Mouse (Mus musculus): Measurements from ENCODE around the gene Sgca. TPM values are rescaled to one million over a fixed set of nuclear protein-coding genes. Genes with fewer than 3 reads are reported as not detected.

The Sgca gene
- polyA plus RNA-seq, 1 experiment from 2014 or later = not detected

DNA sequence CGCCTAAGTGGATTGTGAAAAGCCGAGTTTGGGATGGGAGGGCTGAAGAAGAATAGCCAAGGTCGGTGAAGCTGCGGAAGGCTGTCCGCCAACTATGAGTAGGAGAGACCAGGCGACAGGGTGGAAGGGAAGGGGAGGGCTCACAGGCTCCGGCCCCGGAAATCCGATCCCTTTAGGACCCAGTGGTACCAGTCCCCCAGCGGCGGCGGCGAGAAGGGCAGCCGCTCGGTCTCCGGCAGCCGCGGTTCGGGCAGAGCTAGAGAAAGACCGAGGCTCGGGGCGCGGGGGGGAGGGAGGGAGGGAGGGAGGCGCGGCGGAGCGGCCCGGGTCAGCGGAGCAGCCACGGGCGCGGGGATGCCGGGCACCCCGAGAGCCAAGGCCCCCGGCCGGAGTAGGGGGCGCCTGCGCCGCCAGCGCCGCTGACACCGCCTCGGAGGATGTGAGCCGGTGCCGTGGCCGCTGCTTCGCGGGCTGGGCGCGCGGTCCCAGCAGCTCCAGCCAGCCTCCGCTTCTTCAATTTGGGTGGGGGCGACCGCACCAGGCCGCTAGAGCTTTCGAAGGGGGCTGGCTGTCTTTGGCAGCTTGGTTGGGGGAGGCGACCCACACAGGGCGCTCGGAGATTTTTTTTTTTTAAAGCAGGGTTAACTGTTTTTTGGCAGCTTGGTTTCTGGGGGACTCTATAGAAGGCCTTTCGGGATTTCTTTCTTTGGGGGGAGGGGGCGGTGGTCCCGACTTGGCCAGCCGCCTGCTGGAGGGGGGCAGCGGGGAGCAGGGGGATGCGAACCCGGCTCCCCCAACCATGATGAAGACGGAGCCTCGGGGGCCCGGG, 14.8 kb upstream of the Sgca start, which contains the start of gene Ppp1r9b:
Ppp1r9b (plus strand) TSS at position 287 of the 829 bp plus-strand sequence.
- peak; percentile 87 for ATAC-seq (ENCODE audit: low FRiP score)
- peak within 1 kb of the TSS; percentile 98 for H3K4me2 ChIP-seq
- peaks cover 63% of the 10 kb centered on the region for H3K4me1 ChIP-seq (ENCODE audit: control insufficient read depth, insufficient read depth, low read length)
- no peaks in the 10 kb centered on the region for H3K9me3 ChIP-seq (ENCODE audit: control insufficient read depth, low read length)
- no peaks in the 10 kb centered on the region; the same call in 1 of the 2 replicates for H3K27me3 ChIP-seq (ENCODE audit: control insufficient read depth, insufficient read depth, low read length)
- peak within 1 kb of the TSS; percentile 97 for H3K9ac ChIP-seq (ENCODE audit: low read length)
- WGBS = under 1% methylated on average over 55 of the region's 69 CpGs
- peak within 1 kb of the TSS; percentile 89 for H3K4me3 ChIP-seq (ENCODE audit: low read depth, low read length)
- H3K27ac ChIP-seq (ENCODE audit: low read depth, low read length) = peak within 1 kb of the TSS; percentile 80
- H3K36me3 ChIP-seq (ENCODE audit: control insufficient read depth, insufficient read depth, low read length) = 0 out of 2 replicates have a peak, but pooled peaks cover 2% of the 10 kb centered on the region
- DNase-seq (ENCODE audit: low spot score, missing footprints) = peak; percentile 99

GRCm38 (mm10) chr11:94990102-94990748, 14.1 kb upstream of the Sgca start:
- Histone ChIP-seq H3K4me2 (peak overlapping the region; percentile 98), H3K9me3 (ENCODE audit: control insufficient read depth, low read length) (no peaks in the 10 kb centered on the region), H3K36me3 (ENCODE audit: control insufficient read depth, insufficient read depth, low read length) (0 out of 2 replicates have a peak, but pooled peaks cover under 1% of the 10 kb centered on the region), H3K9ac (ENCODE audit: low read length) (peak overlapping the region; percentile 97), H3K27ac (ENCODE audit: low read depth, low read length) (peak overlapping the region; percentile 80), H3K4me1 (ENCODE audit: control insufficient read depth, insufficient read depth, low read length) (peaks cover 56% of the 10 kb centered on the region), H3K27me3 (ENCODE audit: control insufficient read depth, insufficient read depth, low read length) (no peaks in the 10 kb centered on the region; the same call in 1 of the 2 replicates), H3K4me3 (ENCODE audit: low read depth, low read length) (peak overlapping the region; percentile 89)
- DNase-seq (ENCODE audit: low spot score, missing footprints) (no peak), ATAC-seq (ENCODE audit: low FRiP score) (no peak)
- 45% methylated on average over 6 of the region's 6 CpGs for whole genome bisulfite sequencing

GRCm38 (mm10) chr11:94989562-94990017, 13.5 kb upstream of the Sgca start:
- ATAC-seq (ENCODE audit: low FRiP score) (peak; percentile 62), DNase-seq (ENCODE audit: low spot score, missing footprints) (peak; percentile 99)
- no peaks in the 10 kb centered on the region; the same call in 1 of the 2 replicates for H3K27me3 ChIP-seq (ENCODE audit: control insufficient read depth, insufficient read depth, low read length)
- H3K4me3 ChIP-seq (ENCODE audit: low read depth, low read length) = peak overlapping the region; percentile 53
- no peaks in the 10 kb centered on the region for H3K9me3 ChIP-seq (ENCODE audit: control insufficient read depth, low read length)
- under 1% methylated on average over 12 of the region's 12 CpGs for WGBS
- peak overlapping the region; percentile 82 for H3K9ac ChIP-seq (ENCODE audit: low read length)
- peak overlapping the region; percentile 98 for H3K4me2 ChIP-seq
- H3K27ac ChIP-seq (ENCODE audit: low read depth, low read length) = peak overlapping the region; percentile 79
- peaks cover 50% of the 10 kb centered on the region for H3K4me1 ChIP-seq (ENCODE audit: control insufficient read depth, insufficient read depth, low read length)
- no peaks in the 10 kb centered on the region for H3K36me3 ChIP-seq (ENCODE audit: control insufficient read depth, insufficient read depth, low read length)

DNA sequence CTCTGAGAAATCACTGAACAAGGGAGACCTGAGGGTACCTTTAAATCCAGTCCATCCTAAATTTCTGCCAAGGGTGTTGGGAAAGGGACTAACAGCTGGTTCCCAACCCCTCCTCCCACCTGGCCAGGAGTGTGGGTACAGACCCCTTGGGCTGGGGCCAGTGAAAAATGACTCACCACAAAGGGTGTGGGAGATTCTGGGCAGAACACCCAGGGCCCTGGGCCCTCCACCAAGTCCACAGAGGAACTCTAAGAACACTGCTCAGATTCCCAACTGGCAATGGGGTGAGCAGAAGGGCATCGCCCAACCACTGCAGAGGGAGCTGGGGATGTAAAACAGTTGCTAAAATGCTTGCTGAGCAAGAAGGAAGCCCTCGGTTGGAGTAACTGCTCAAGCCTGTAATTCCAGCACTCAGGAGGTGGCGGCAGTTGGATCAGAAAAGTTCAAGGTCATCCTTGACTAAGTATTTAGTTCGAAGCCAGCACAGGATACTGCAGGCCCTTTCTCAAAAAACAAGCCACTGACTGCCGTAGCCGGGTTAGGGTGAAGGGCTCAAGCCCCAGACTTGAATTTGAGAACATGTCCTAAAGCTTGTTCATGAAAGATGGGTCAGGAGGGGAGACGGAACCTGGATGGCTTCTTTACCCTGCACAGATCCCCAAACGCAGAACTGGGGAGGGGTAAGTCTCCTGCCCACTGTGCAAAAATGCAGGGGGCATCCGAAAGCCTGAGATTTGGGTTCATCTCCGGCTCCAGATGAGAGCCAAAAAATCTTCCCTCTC, 12.8 kb upstream of the Sgca start:
- ATAC-seq (ENCODE audit: low FRiP score) = no peak
- Histone ChIP-seq H3K27me3 (ENCODE audit: control insufficient read depth, insufficient read depth, low read length) (no peaks in the 10 kb centered on the region; the same call in 1 of the 2 replicates), H3K9me3 (ENCODE audit: control insufficient read depth, low read length) (no peaks in the 10 kb centered on the region), H3K9ac (ENCODE audit: low read length) (peak overlapping the region; percentile 82), H3K4me2 (peak overlapping the region; percentile 98), H3K27ac (ENCODE audit: low read depth, low read length) (peak overlapping the region; percentile 79), H3K36me3 (ENCODE audit: control insufficient read depth, insufficient read depth, low read length) (no peaks in the 10 kb centered on the region), H3K4me3 (ENCODE audit: low read depth, low read length) (peak overlapping the region; percentile 53), H3K4me1 (ENCODE audit: control insufficient read depth, insufficient read depth, low read length) (peaks cover 43% of the 10 kb centered on the region)
- WGBS = 18% methylated on average over 10 of the region's 10 CpGs
- DNase-seq (ENCODE audit: low spot score, missing footprints) = peak; percentile 92

DNA sequence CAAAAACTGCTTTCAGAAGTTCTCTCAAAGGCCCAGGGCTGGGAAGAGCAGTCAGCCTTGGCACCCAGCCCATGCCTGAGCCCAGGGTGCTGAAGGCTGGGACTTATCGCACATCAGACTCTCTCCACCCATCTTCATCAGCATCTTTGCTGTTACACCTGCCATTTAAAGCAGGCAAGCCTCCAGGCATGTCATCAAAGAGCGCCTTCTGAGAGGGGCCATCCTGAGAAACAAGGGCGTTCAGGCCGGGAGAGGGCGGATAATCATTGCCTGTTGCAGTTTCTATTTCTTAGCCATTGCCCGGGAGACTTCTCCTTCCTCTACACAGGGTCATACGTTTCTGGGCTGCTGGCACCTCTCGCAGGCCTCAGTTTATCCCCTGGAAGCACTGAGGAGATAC, 11.7 kb upstream of the Sgca start:
- H3K27ac ChIP-seq (ENCODE audit: low read depth, low read length) = no peak overlapping the region
- WGBS = 84% methylated on average over 8 of the region's 8 CpGs
- no peaks in the 10 kb centered on the region; the same call in 1 of the 2 replicates for H3K27me3 ChIP-seq (ENCODE audit: control insufficient read depth, insufficient read depth, low read length)
- peaks cover 32% of the 10 kb centered on the region for H3K4me1 ChIP-seq (ENCODE audit: control insufficient read depth, insufficient read depth, low read length)
- DNase-seq (ENCODE audit: low spot score, missing footprints) (no peak), ATAC-seq (ENCODE audit: low FRiP score) (no peak)
- H3K36me3 ChIP-seq (ENCODE audit: control insufficient read depth, insufficient read depth, low read length) = no peaks in the 10 kb centered on the region
- no peak overlapping the region for H3K4me3 ChIP-seq (ENCODE audit: low read depth, low read length)
- no peaks in the 10 kb centered on the region for H3K9me3 ChIP-seq (ENCODE audit: control insufficient read depth, low read length)
- H3K9ac ChIP-seq (ENCODE audit: low read length) = no peak overlapping the region
- H3K4me2 ChIP-seq = no peak overlapping the region

DNA sequence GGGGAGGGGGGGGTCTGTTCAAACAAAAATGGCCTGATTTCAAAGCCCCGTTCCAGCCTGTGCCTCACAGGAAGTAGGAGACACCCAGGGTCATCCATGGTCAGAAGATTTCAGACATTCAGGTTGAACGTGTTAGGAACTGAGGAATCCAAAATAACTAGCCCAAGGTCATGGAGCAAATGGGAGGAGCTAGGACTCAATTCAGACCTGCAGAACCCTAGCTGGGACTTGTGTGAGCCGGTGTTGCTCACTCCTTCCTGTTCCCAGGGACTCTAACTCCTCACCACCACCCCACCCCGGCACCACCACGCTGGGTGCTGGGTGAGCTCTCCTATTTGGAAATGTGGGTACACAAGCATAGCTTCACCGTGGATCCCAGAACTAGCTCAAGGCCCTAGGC, 11.2 kb upstream of the Sgca start:
- DNase-seq (ENCODE audit: low spot score, missing footprints) (no peak), ATAC-seq (ENCODE audit: low FRiP score) (no peak)
- H3K27me3 ChIP-seq (ENCODE audit: control insufficient read depth, insufficient read depth, low read length) = no peaks in the 10 kb centered on the region; the same call in 1 of the 2 replicates
- H3K9me3 ChIP-seq (ENCODE audit: control insufficient read depth, low read length) = no peaks in the 10 kb centered on the region
- no peak overlapping the region for H3K27ac ChIP-seq (ENCODE audit: low read depth, low read length)
- 45% methylated on average over 6 of the region's 6 CpGs for WGBS
- no peak overlapping the region for H3K4me3 ChIP-seq (ENCODE audit: low read depth, low read length)
- no peak overlapping the region for H3K9ac ChIP-seq (ENCODE audit: low read length)
- H3K36me3 ChIP-seq (ENCODE audit: control insufficient read depth, insufficient read depth, low read length) = no peaks in the 10 kb centered on the region
- peaks cover 28% of the 10 kb centered on the region for H3K4me1 ChIP-seq (ENCODE audit: control insufficient read depth, insufficient read depth, low read length)
- no peak overlapping the region for H3K4me2 ChIP-seq

DNA sequence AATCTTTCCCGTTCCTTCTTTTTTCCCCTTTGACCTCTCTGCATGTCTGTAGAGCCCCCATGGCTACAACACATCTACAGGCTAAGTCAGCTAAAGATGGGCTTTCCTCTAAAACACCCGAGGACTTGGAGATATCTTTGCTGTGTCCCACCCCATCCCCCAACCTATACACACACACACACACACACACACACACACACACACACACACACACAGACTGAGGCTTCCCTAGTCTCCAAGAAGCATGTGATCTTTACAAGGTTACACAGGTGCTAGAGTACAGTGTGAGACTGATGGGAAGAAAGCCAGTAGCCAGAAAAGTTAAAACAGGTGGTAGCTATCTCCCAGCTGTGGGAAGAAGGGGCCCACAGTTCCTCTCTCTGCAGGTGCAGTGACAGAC, 10.3 kb upstream of the Sgca start:
- no peak for DNase-seq (ENCODE audit: low spot score, missing footprints)
- Histone ChIP-seq H3K9ac (ENCODE audit: low read length) (no peak overlapping the region), H3K4me3 (ENCODE audit: low read depth, low read length) (no peak overlapping the region), H3K4me1 (ENCODE audit: control insufficient read depth, insufficient read depth, low read length) (peaks cover 25% of the 10 kb centered on the region), H3K27me3 (ENCODE audit: control insufficient read depth, insufficient read depth, low read length) (no peaks in the 10 kb centered on the region; the same call in 1 of the 2 replicates), H3K27ac (ENCODE audit: low read depth, low read length) (no peak overlapping the region), H3K36me3 (ENCODE audit: control insufficient read depth, insufficient read depth, low read length) (no peaks in the 10 kb centered on the region), H3K4me2 (no peak overlapping the region), H3K9me3 (ENCODE audit: control insufficient read depth, low read length) (no peaks in the 10 kb centered on the region)
- WGBS = 67% methylated on average over 2 of the region's 2 CpGs
- ATAC-seq (ENCODE audit: low FRiP score) = no peak

DNA sequence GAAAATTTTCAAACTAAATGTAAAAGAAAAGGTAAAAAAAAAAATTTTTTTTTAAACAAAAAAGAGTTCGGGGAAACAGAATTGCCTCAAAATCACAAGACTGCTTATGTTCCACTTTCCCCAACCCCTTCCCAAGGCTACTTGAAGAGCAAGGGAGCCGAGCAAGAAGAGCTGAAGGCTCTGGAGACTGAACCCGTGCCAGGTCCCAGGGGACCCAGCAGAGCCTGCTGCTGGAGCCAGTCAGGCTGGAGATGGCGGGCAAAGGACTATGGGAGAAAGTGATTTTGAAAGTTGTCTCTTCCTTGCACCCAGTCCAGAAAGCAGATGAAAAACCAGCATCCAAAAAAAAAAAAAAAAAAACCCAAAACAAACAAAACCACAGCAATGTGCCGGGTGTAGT, 9.7 kb upstream of the Sgca start:
- Histone ChIP-seq H3K27me3 (ENCODE audit: control insufficient read depth, insufficient read depth, low read length) (no peaks in the 10 kb centered on the region; the same call in 1 of the 2 replicates), H3K4me1 (ENCODE audit: control insufficient read depth, insufficient read depth, low read length) (peaks cover 25% of the 10 kb centered on the region), H3K9ac (ENCODE audit: low read length) (no peak overlapping the region), H3K4me3 (ENCODE audit: low read depth, low read length) (no peak overlapping the region), H3K27ac (ENCODE audit: low read depth, low read length) (no peak overlapping the region), H3K4me2 (no peak overlapping the region), H3K9me3 (ENCODE audit: control insufficient read depth, low read length) (no peaks in the 10 kb centered on the region), H3K36me3 (ENCODE audit: control insufficient read depth, insufficient read depth, low read length) (no peaks in the 10 kb centered on the region)
- no peak for ATAC-seq (ENCODE audit: low FRiP score)
- DNase-seq (ENCODE audit: low spot score, missing footprints) = no peak
- WGBS = 87% methylated on average over 5 of the region's 5 CpGs
